Mouse (Mus musculus): ENCODE measurements at regions not wholly inside any gene's neighbourhood (a gene's known extent, or its start where the extent isn't known, plus 50 kb on each side); places are given as distances from the start of the nearest gene placed in this dataset.

DNA sequence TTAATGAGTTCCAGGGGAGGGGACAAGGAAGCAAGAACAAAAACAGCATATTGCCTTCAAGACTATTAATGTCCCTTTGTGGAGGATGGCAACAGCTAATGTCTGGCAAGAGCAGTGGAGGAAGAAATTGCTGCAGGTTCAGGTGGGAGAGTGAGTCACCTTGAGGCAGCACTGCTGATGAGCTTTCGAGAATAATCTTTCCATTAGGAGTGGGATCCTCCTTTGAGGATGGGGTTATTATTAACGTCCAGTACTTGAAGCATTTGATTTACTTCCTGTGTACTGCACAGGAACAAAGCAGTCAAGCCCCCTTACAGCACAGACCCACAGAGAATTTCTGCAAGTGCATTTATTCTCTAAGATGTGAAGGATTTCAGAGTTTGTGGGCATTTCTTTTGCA is 671.2 kb upstream of the Stxbp6 start:
- H3K36me3 ChIP-seq (ENCODE audit: control insufficient read depth, insufficient read depth, low read length), result no peaks in the 10 kb centered on the region

DNA sequence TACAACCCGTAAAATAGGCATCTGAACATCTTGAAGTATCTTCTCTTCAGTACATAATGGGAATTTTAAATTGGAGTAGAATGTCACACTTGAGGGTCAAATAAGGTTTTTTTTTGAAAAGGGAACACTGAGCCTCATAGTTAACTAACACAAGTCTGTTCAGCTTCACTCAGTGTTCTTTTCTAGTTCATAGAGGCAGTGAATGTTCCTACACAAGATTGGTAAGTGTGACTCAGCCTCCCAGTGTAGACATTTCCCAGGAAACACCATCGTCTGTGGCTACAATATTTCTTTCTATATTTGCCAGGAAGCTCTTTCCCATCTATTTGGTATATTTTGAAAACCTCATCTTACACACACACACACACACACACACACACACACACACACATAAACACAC is 670.1 kb upstream of the Stxbp6 start:
- DNase-seq (ENCODE audit: low spot score), result no peak
- H3K27ac ChIP-seq (replicated peaks; ENCODE audit: low read depth, low read length), result no peak overlapping the region
- no peak for TF ChIP-seq POLR2A (IDR thresholded peaks at IDR 0.05; ENCODE audit: borderline replicate concordance, extremely low read depth, insufficient read depth, insufficient read length)
- H3K4me3 ChIP-seq (replicated peaks; ENCODE audit: low read length), result no peak overlapping the region
- no peaks in the 10 kb centered on the region for H3K9me3 ChIP-seq (ENCODE audit: control insufficient read depth, low read length)
- WGBS, result 85% methylated on average over 2 of the region's 2 CpGs
- H3K27me3 ChIP-seq (ENCODE audit: control insufficient read depth, insufficient read depth, low read length), result no peaks in the 10 kb centered on the region
- no peak for ATAC-seq (ENCODE audit: low FRiP score, low read depth)
- no peaks in the 10 kb centered on the region for H3K36me3 ChIP-seq (ENCODE audit: control insufficient read depth, insufficient read depth, low read length)
- no peak overlapping the region for H3K4me2 ChIP-seq (replicated peaks; ENCODE audit: low read depth, low read length, severe bottlenecking)
- H3K9ac ChIP-seq (ENCODE audit: low read depth, low read length, severe bottlenecking), result no peak overlapping the region
- H3K4me1 ChIP-seq (ENCODE audit: control insufficient read depth, insufficient read depth, low read length), result no peaks in the 10 kb centered on the region

More for the DNA sequence above, 671.2 kb upstream of the Stxbp6 start:
- WGBS, result 42% methylated on average over 2 of the region's 2 CpGs
- H3K4me2 ChIP-seq (replicated peaks; ENCODE audit: low read depth, low read length, severe bottlenecking), result no peak overlapping the region
- ATAC-seq (ENCODE audit: low FRiP score, low read depth) (no peak), DNase-seq (ENCODE audit: low spot score) (no peak)
- H3K4me1 ChIP-seq (ENCODE audit: control insufficient read depth, insufficient read depth, low read length), result no peaks in the 10 kb centered on the region
- no peaks in the 10 kb centered on the region for H3K9me3 ChIP-seq (ENCODE audit: control insufficient read depth, low read length)
- no peak overlapping the region for H3K9ac ChIP-seq (ENCODE audit: low read depth, low read length, severe bottlenecking)
- no peak overlapping the region for H3K27ac ChIP-seq (replicated peaks; ENCODE audit: low read depth, low read length)
- no peak for TF ChIP-seq POLR2A (IDR thresholded peaks at IDR 0.05; ENCODE audit: borderline replicate concordance, extremely low read depth, insufficient read depth, insufficient read length)
- no peaks in the 10 kb centered on the region for H3K27me3 ChIP-seq (ENCODE audit: control insufficient read depth, insufficient read depth, low read length)
- H3K4me3 ChIP-seq (replicated peaks; ENCODE audit: low read length), result no peak overlapping the region

DNA sequence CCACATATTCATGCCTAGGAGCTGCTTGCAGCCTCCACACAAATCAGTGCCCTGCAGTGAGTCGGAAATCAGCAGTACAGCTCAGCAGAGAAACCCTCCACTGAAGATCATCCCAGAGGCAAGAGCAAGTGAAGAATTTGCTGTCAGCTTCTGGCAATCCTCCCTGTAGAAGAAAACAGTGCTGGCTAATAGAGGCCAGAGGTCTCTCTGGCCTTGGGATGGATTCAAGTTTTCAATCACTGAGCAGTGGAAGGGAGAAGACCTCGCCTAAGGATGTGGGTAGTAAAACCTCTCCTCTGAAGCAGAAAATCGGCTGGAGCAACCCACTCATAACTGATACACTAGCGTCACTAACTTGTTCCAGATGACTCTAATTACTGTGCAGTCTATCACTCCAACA is 659.2 kb upstream of the Stxbp6 start:
- no peaks in the 10 kb centered on the region for H3K4me1 ChIP-seq (ENCODE audit: control insufficient read depth, insufficient read depth, low read length)
- no peak overlapping the region for H3K27ac ChIP-seq (replicated peaks; ENCODE audit: low read depth, low read length)
- ATAC-seq (ENCODE audit: low FRiP score, low read depth), result no peak; the same call in 1 of the 2 replicates
- H3K9ac ChIP-seq (ENCODE audit: low read depth, low read length, severe bottlenecking), result no peak overlapping the region
- DNase-seq (ENCODE audit: low spot score), result peak; percentile 42
- no peaks in the 10 kb centered on the region for H3K36me3 ChIP-seq (ENCODE audit: control insufficient read depth, insufficient read depth, low read length)
- no peak overlapping the region for H3K4me2 ChIP-seq (replicated peaks; ENCODE audit: low read depth, low read length, severe bottlenecking)
- WGBS, result 28% methylated on average over 4 of the region's 4 CpGs
- no peaks in the 10 kb centered on the region for H3K9me3 ChIP-seq (ENCODE audit: control insufficient read depth, low read length)
- no peaks in the 10 kb centered on the region for H3K27me3 ChIP-seq (ENCODE audit: control insufficient read depth, insufficient read depth, low read length)
- no peak for TF ChIP-seq POLR2A (IDR thresholded peaks at IDR 0.05; ENCODE audit: borderline replicate concordance, extremely low read depth, insufficient read depth, insufficient read length)
- no peak overlapping the region for H3K4me3 ChIP-seq (replicated peaks; ENCODE audit: low read length)

DNA sequence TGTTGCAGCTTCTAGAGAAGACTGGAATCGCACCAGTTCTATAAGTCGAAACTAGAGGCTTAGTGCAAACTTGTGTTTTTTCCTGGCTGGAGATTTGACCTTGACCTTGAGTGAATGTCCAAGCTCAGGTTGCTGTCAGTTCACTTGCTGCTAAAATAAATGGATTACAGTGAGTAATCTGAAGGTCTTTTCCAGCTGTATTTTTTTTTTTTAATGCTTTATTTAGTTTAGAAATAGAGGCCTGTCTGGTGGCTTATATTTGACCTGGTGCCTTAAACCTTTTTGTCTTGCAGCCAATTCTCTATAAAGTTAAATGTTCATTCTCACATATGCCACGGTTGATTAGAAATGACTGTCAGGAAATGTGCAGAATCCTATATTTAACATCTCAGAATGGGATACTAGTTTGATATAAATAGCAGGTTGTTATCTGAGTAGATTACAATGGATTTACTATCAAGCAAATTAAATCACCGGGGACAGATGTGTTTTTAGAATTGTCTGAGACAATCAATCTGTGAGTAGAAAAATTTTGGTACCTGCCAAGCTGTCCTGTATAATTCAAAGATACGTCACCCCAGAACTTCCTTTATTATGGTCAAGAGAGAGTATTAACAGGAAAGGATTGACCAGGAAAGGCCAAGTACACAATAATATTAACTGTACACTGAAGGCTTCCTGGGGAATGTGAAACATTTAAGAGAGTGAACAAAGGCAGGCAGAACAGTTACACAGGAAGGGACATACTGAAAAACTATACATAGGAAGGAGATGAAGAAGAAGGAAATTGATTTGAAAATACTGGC is 650.3 kb upstream of the Stxbp6 start:
- DNase-seq (ENCODE audit: low spot score) (no peak), ATAC-seq (ENCODE audit: low FRiP score, low read depth) (no peak)
- TF ChIP-seq POLR2A (IDR thresholded peaks at IDR 0.05; ENCODE audit: borderline replicate concordance, extremely low read depth, insufficient read depth, insufficient read length), result no peak
- H3K4me1 ChIP-seq (ENCODE audit: control insufficient read depth, insufficient read depth, low read length), result no peaks in the 10 kb centered on the region
- no peak overlapping the region for H3K4me2 ChIP-seq (replicated peaks; ENCODE audit: low read depth, low read length, severe bottlenecking)
- no peaks in the 10 kb centered on the region for H3K27me3 ChIP-seq (ENCODE audit: control insufficient read depth, insufficient read depth, low read length)
- no peak overlapping the region for H3K4me3 ChIP-seq (replicated peaks; ENCODE audit: low read length)
- no peaks in the 10 kb centered on the region for H3K36me3 ChIP-seq (ENCODE audit: control insufficient read depth, insufficient read depth, low read length)
- H3K9ac ChIP-seq (ENCODE audit: low read depth, low read length, severe bottlenecking), result no peak overlapping the region
- 75% methylated on average over 5 of the region's 5 CpGs for WGBS
- H3K27ac ChIP-seq (replicated peaks; ENCODE audit: low read depth, low read length), result no peak overlapping the region
- no peaks in the 10 kb centered on the region for H3K9me3 ChIP-seq (ENCODE audit: control insufficient read depth, low read length)

DNA sequence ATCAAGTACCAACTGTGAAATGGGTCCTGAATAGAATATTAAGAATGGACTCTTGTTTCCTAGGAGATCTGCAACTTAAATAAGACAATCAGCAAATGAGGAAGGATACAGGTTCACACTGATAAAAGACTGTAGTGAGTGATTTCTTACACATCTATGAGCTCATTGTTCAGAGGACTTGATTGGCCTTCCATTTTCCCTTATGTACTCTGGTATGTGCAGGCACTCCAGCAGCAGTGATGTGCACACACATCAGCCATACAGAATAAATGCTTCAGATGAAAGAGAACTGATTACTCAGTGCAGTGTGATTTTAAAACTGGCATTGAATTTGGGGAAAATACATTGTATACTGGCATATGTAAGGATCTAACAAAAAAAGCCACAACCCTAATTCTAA is 636.8 kb upstream of the Stxbp6 start:
- no peak overlapping the region for H3K9ac ChIP-seq (ENCODE audit: low read depth, low read length, severe bottlenecking)
- no peak overlapping the region for H3K4me3 ChIP-seq (replicated peaks; ENCODE audit: low read length)
- no peak for DNase-seq (ENCODE audit: low spot score)
- no peaks in the 10 kb centered on the region for H3K36me3 ChIP-seq (ENCODE audit: control insufficient read depth, insufficient read depth, low read length)
- no peaks in the 10 kb centered on the region for H3K9me3 ChIP-seq (ENCODE audit: control insufficient read depth, low read length)
- TF ChIP-seq POLR2A (IDR thresholded peaks at IDR 0.05; ENCODE audit: borderline replicate concordance, extremely low read depth, insufficient read depth, insufficient read length), result no peak
- H3K4me2 ChIP-seq (replicated peaks; ENCODE audit: low read depth, low read length, severe bottlenecking), result no peak overlapping the region
- H3K27ac ChIP-seq (replicated peaks; ENCODE audit: low read depth, low read length), result no peak overlapping the region
- H3K27me3 ChIP-seq (ENCODE audit: control insufficient read depth, insufficient read depth, low read length), result no peaks in the 10 kb centered on the region
- no peak for ATAC-seq (ENCODE audit: low FRiP score, low read depth)
- no peaks in the 10 kb centered on the region for H3K4me1 ChIP-seq (ENCODE audit: control insufficient read depth, insufficient read depth, low read length)

Data from limb, embryonic 14.5 days (tissue).